Mouse (Mus musculus): ENCODE measurements at regions not wholly inside any gene's neighbourhood (a gene's known extent, or its start where the extent isn't known, plus 50 kb on each side); places are given as distances from the start of the nearest gene placed in this dataset.

- Histone ChIP-seq H3K4me1 (ENCODE audit: control insufficient read depth in 1 of 2, insufficient read depth in 2 of 2) (no peaks in the 10 kb centered on the region), H3K27me3 (replicated peaks) (peaks cover 3% of the 10 kb centered on the region), H3K9ac (ENCODE audit: insufficient read depth, low read depth) (no peak overlapping the region), H3K27ac (ENCODE audit: insufficient read depth, low read depth) (no peak overlapping the region), H3K4me2 (ENCODE audit: insufficient read depth, low read depth, poor library complexity, severe bottlenecking) (no peak overlapping the region), H3K9me3 (replicated peaks; ENCODE audit: low read length) (no peaks in the 10 kb centered on the region), H3K36me3 (replicated peaks in 1 of 2; ENCODE audit: control insufficient read depth in 1 of 2, insufficient read depth in 1 of 2, low read length in 1 of 2) (no peaks in the 10 kb centered on the region), H3K79me2 (replicated peaks; ENCODE audit: control insufficient read depth, extremely low read depth, insufficient read depth, poor library complexity, severe bottlenecking) (no peaks in the 10 kb centered on the region), H3K4me3 (replicated peaks in 1 of 3; ENCODE audit: low read depth in 2 of 3, low read length in 2 of 3, poor library complexity in 1 of 3) (no peak overlapping the region)
- TF ChIP-seq USF2 (conservative IDR thresholded peaks at IDR 0.05; ENCODE audit: low read depth, low read length) (no peak), KAT2A (IDR thresholded peaks at IDR 0.05; ENCODE audit: insufficient replicate concordance, low read length) (no peak), PAX5 (IDR thresholded peaks at IDR 0.05; ENCODE audit: low read length) (no peak), SMC3 (IDR thresholded peaks at IDR 0.05; ENCODE audit: low read depth, low read length) (no peak), POLR2AphosphoS2 (IDR thresholded peaks at IDR 0.05; ENCODE audit: low read depth, low read length) (no peak), RCOR1 (conservative IDR thresholded peaks at IDR 0.05; ENCODE audit: low read depth, low read length) (no peak), JUN (IDR thresholded peaks at IDR 0.05; ENCODE audit: insufficient read depth, low read depth, low read length) (no peak), JUND (conservative IDR thresholded peaks at IDR 0.05; ENCODE audit: low read depth, low read length) (no peak), NELFE (IDR thresholded peaks at IDR 0.05; ENCODE audit: low read depth, low read length) (no peak)
- DNase-seq (ENCODE audit: extremely low read depth), result no peak
- dilution Hi-C loops (cut with MboI; ENCODE audit: extremely low pct_ligation_motif_present, extremely low pct_unique_long_range_greater_than_20kb, low sequenced_read_pairs), result no loop called here
- in situ Hi-C loops (cut with MboI; ENCODE audit: low pct_ligation_motif_present, low pct_unique_long_range_greater_than_20kb, low sequenced_read_pairs), result no loop called here
Measured at GRCm38 (mm10) chr16:15252666-15253347, 64.5 kb upstream of the Gm21897 start.

- dilution Hi-C loops (cut with MboI; ENCODE audit: extremely low pct_ligation_motif_present, extremely low pct_unique_long_range_greater_than_20kb, low sequenced_read_pairs), result no loop called here
- no peak overlapping the region for H3K27ac ChIP-seq (ENCODE audit: insufficient read depth, low read depth)
- no peaks in the 10 kb centered on the region for H3K36me3 ChIP-seq (replicated peaks in 1 of 2; ENCODE audit: control insufficient read depth in 1 of 2, insufficient read depth in 1 of 2, low read length in 1 of 2)
- in situ Hi-C loops (cut with MboI; ENCODE audit: low pct_ligation_motif_present, low pct_unique_long_range_greater_than_20kb, low sequenced_read_pairs), result no loop called here
- no peak for DNase-seq (ENCODE audit: extremely low read depth)
- H3K9me3 ChIP-seq (replicated peaks; ENCODE audit: low read length), result no peaks in the 10 kb centered on the region
- no peak overlapping the region for H3K9ac ChIP-seq (ENCODE audit: insufficient read depth, low read depth)
- no peak overlapping the region for H3K4me2 ChIP-seq (ENCODE audit: insufficient read depth, low read depth, poor library complexity, severe bottlenecking)
- TF ChIP-seq POLR2A (IDR thresholded peaks at IDR 0.05; ENCODE audit: low read depth, low read length) (no peak), POLR2AphosphoS2 (IDR thresholded peaks at IDR 0.05; ENCODE audit: low read depth, low read length) (no peak), E2F4 (IDR thresholded peaks at IDR 0.05; ENCODE audit: insufficient replicate concordance, low read depth, low read length) (no peak), ZKSCAN1 (IDR thresholded peaks at IDR 0.05; ENCODE audit: borderline replicate concordance, low read depth, low read length) (no peak), CHD1 (IDR thresholded peaks at IDR 0.05; ENCODE audit: low read depth, low read length) (no peak), GABPA (IDR thresholded peaks at IDR 0.05; ENCODE audit: insufficient replicate concordance, low read depth, low read length) (no peak), MAFK (IDR thresholded peaks at IDR 0.05; ENCODE audit: insufficient replicate concordance, low read length) (no peak), MXI1 (IDR thresholded peaks at IDR 0.05; ENCODE audit: low read depth, low read length) (no peak), ZC3H11A (IDR thresholded peaks at IDR 0.05; ENCODE audit: low read depth, low read length) (no peak), MAX (IDR thresholded peaks at IDR 0.05; ENCODE audit: low read length) (no peak), USF2 (conservative IDR thresholded peaks at IDR 0.05; ENCODE audit: low read depth, low read length) (no peak)
- H3K4me3 ChIP-seq (replicated peaks in 1 of 3; ENCODE audit: low read depth in 2 of 3, low read length in 2 of 3, poor library complexity in 1 of 3), result no peak overlapping the region
- no peaks in the 10 kb centered on the region for H3K79me2 ChIP-seq (replicated peaks; ENCODE audit: control insufficient read depth, extremely low read depth, insufficient read depth, poor library complexity, severe bottlenecking)
- no peaks in the 10 kb centered on the region for H3K4me1 ChIP-seq (ENCODE audit: control insufficient read depth in 1 of 2, insufficient read depth in 2 of 2)
- peaks cover 4% of the 10 kb centered on the region for H3K27me3 ChIP-seq (replicated peaks)
Measured at GRCm38 (mm10) chr16:15253348-15253693, 63.9 kb upstream of the Gm21897 start.

All from CH12.LX (cell line).